In genomic region chr14:122463734-122464341, GRCm38 (mm10) we compare ENCODE assay signal across 9 mouse cellular contexts. TPM values are rescaled to one million over a fixed set of nuclear protein-coding genes. Genes with fewer than 3 reads are reported as not detected.
A peak's percentile ranks its signal among the peaks of the same experiment; 100 is the strongest.
DNase-seq lines count a peak whose midpoint lies in the region; ATAC-seq lines count a peak whose summit lies in the region.
"Not testable (repeated sequence)": the region's sequence is repeated elsewhere in the genome, so short reads cannot be mapped to it uniquely, and the experiment has no call there.
"Had no signal": no experiment of that assay in that cellular context is flagged by ENCODE, and none has a peak within 500 bp of the region (broad histone marks: within the 10 kb centered on the region; RNA-seq: fewer than 3 reads in every experiment).

No protein-coding gene starts in this region.

- peak; percentile 87 for DNase-seq in A20 (ENCODE audit: low read depth, low spot score)
- DNase-seq in adrenal gland, postnatal 25 days, result peak; percentile 59
- DNase-seq in embryo, embryonic 11 days, result peak; percentile 79
- DNase-seq in induced T-regulatory cell, adult 2 months (ENCODE audit: low read depth), result peak; percentile 49
- DNase-seq in midbrain, embryonic 10.5 days (ENCODE audit: low spot score), result peak; percentile 83
- DNase-seq in retina, postnatal 1 day, result peak; percentile 87

- peaks cover 39% of the 10 kb centered on the region for H3K4me1 ChIP-seq in limb, embryonic 13.5 days
- peaks cover 74% of the 10 kb centered on the region for H3K4me1 ChIP-seq in midbrain, embryonic 10.5 days

- peak overlapping the region; percentile 81 for H3K27ac ChIP-seq in limb, embryonic 13.5 days
- H3K27ac ChIP-seq in midbrain, embryonic 10.5 days (replicated peaks), result peak overlapping the region; percentile 97

- not testable (repeated sequence) for H3K36me3 ChIP-seq in limb, embryonic 13.5 days; midbrain, embryonic 10.5 days

- peak overlapping the region; percentile 74 for H3K9ac ChIP-seq in limb, embryonic 13.5 days

- peak; percentile 36 for ATAC-seq in granulocyte monocyte progenitor cell, adult 5-6 weeks (replicated peaks; ENCODE audit: poor library complexity, severe bottlenecking)
- peak; percentile 28; the same call in 1 of the 2 replicates for ATAC-seq in limb, embryonic 13.5 days (ENCODE audit: low FRiP score, low read depth)

- WGBS in limb, embryonic 13.5 days, result under 1% methylated on average over 58 of the region's 58 CpGs
- under 1% methylated on average over 58 of the region's 58 CpGs for WGBS in midbrain, embryonic 10.5 days

- not testable (repeated sequence) for H3K9me3 ChIP-seq in limb, embryonic 13.5 days; midbrain, embryonic 10.5 days (replicated peaks)

- peak overlapping the region; percentile 62 for H3K4me3 ChIP-seq in limb, embryonic 13.5 days
- peak overlapping the region; percentile 80 for H3K4me3 ChIP-seq in midbrain, embryonic 10.5 days

- peak overlapping the region; percentile 91 for H3K4me2 ChIP-seq in limb, embryonic 13.5 days (replicated peaks)

- peaks cover 80% of the 10 kb centered on the region for H3K27me3 ChIP-seq in limb, embryonic 13.5 days
- H3K27me3 ChIP-seq in midbrain, embryonic 10.5 days (ENCODE audit: low read depth, poor library complexity, severe bottlenecking), result peaks cover 100% of the 10 kb centered on the region

RNA-seq across cellular contexts. Expression of gene Zic5, which starts 1.6 kb away (rescaled TPM):
- not detected in 2 replicates for total RNA-seq in adrenal gland, postnatal 25 days (2021)
- total RNA-seq in granulocyte monocyte progenitor cell, adult 5-6 weeks (2014; fragmentation: Nextera tagmentation), result not detected in 2 replicates
- not detected in 2 replicates for total RNA-seq in granulocyte monocyte progenitor cell, adult 5-6 weeks (2017)
- 2.3 and 2.6 TPM in 2 replicates for polyA plus RNA-seq in limb, embryonic 13.5 days (2015; fragmentation: Nextera tagmentation; extraction: Ambion mirVana)
- polyA plus RNA-seq in midbrain, embryonic 10.5 days (2016; fragmentation: Nextera tagmentation; extraction: Ambion mirVana), result 13.6 and 15.3 TPM in 2 replicates

RNA-seq across cellular contexts. Expression of gene Zic2, which starts 11.4 kb away (rescaled TPM):
- total RNA-seq in adrenal gland, postnatal 25 days (2021), result not detected in 2 replicates
- not detected in 2 replicates for total RNA-seq in granulocyte monocyte progenitor cell, adult 5-6 weeks (2014; fragmentation: Nextera tagmentation)
- not detected in 2 replicates for total RNA-seq in granulocyte monocyte progenitor cell, adult 5-6 weeks (2017)
- polyA plus RNA-seq in limb, embryonic 13.5 days (2015; fragmentation: Nextera tagmentation; extraction: Ambion mirVana), result 2.8 and 3.2 TPM in 2 replicates
- 5.7 and 6.4 TPM in 2 replicates for polyA plus RNA-seq in midbrain, embryonic 10.5 days (2016; fragmentation: Nextera tagmentation; extraction: Ambion mirVana)

RNA-seq across cellular contexts. Expression of gene Gm5089, which starts 12.9 kb away (rescaled TPM):
- total RNA-seq in adrenal gland, postnatal 25 days (2021), result not detected in 2 replicates
- total RNA-seq in granulocyte monocyte progenitor cell, adult 5-6 weeks (2014; fragmentation: Nextera tagmentation), result not detected in 2 replicates
- not detected in 2 replicates for total RNA-seq in granulocyte monocyte progenitor cell, adult 5-6 weeks (2017)
- 0.18 and 0.37 TPM in 2 replicates for polyA plus RNA-seq in limb, embryonic 13.5 days (2015; fragmentation: Nextera tagmentation; extraction: Ambion mirVana)
- 0.82 and 1.3 TPM in 2 replicates for polyA plus RNA-seq in midbrain, embryonic 10.5 days (2016; fragmentation: Nextera tagmentation; extraction: Ambion mirVana)

RNA-seq across cellular contexts. Expression of gene Gm10837, which starts 26.5 kb away (rescaled TPM):
- not detected in 2 replicates for total RNA-seq in adrenal gland, postnatal 25 days (2021)
- not detected in 2 replicates for total RNA-seq in granulocyte monocyte progenitor cell, adult 5-6 weeks (2014; fragmentation: Nextera tagmentation)
- total RNA-seq in granulocyte monocyte progenitor cell, adult 5-6 weeks (2017), result not detected in 2 replicates
- polyA plus RNA-seq in limb, embryonic 13.5 days (2015; fragmentation: Nextera tagmentation; extraction: Ambion mirVana), result not detected in 2 replicates
- polyA plus RNA-seq in midbrain, embryonic 10.5 days (2016; fragmentation: Nextera tagmentation; extraction: Ambion mirVana), result 0.07 and 0.25 TPM in 2 replicates
- total RNA-seq: left cerebral cortex, adult 8-10 months had no signal

Comparison
In these comparisons a context has a peak if more than half of its experiments do, and no peak if none do; other contexts are left out.
1. Peak in every context shown above with its lines: DNase-seq, ATAC-seq, H3K4me3 ChIP-seq and H3K27ac ChIP-seq.